Mouse (Mus musculus): ENCODE data around the gene C1qtnf6. TPM values are rescaled to one million over a fixed set of nuclear protein-coding genes. Genes with fewer than 3 reads are reported as not detected.

Gene C1qtnf6
- polyA plus RNA-seq, 1 experiment from 2014 or later, result 16.9 TPM

DNA sequence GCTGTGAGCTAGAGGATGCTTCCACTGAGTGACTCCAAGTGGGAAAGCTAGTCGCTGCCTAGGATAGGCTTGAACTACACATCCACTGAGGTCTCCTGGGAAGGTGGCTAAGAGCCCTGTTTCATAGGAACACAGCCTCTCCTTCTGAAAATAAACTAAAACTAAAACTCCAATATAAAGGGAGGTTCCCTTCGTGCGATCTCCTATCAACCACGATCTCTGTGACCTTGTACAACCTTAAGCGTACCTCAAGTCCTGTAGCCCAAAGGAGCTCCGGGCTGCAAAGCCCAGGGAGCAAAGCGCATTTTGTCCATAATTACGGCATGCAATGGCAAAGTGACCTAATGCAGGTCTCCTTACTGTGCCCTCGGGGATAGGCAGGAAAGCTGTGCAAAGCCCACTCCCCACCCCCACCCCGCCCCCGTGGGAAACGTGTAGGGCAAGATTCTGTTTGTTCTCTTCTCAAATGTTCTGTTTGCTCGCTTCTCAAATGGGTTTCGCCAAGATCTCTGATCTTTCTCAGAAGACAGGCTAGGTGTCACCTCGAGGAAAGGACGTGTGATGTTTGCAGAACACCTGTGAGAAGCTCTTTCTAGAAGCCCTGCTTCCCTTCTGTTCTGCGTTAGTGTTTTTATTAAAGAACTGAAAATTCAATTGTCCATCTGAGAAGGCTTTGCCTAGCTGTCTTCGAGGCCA, 28.6 kb downstream of the C1qtnf6 start:
- in situ Hi-C loops (cut with MboI; ENCODE audit: low pct_unique_long_range_greater_than_20kb), result no loop called here

DNA sequence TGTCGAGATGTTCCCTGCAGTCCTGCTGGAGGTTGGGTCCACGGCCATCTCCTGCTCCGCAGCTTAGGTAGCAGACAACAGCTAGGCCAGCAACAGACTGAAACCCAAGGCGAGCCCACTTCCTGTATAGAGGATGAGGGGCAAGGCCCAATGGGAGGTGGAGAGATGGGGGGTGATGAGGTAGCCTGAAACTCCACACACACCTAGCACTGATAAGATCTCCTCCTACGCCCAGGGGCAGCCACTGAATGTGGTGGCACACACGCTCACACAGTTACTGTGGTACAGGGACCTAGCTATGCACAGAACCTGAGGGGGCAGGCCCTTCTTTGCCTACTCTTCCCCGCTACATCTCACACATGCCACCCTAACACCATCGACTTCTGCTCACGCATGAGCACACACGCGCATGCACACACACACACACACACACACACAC, 36.2 kb downstream of the C1qtnf6 start, which contains the start of gene Il2rb:
Gene Il2rb (minus strand): TSS at position 304 of the 439 bp plus-strand sequence.
- no peaks in the 10 kb centered on the region for H3K27me3 ChIP-seq
- no peak for DNase-seq (ENCODE audit: low read depth, low spot score)
- ATAC-seq, result no peak
- POLR2A ChIA-PET, result interaction anchor here (0.7 kb wide), 1 partner anchor 13 kb away, joined by 3 read pairs; no protein-coding TSS in a partner anchor
- TF ChIP-seq CTCF (IDR thresholded peaks at IDR 0.05), result no peak
- CTCF ChIA-PET, result interaction anchor here (1.6 kb wide), 1 partner anchor 9 kb away, joined by 3 read pairs; no protein-coding TSS in a partner anchor
- in situ Hi-C loops (cut with MboI; ENCODE audit: low pct_unique_long_range_greater_than_20kb), result no loop called here

More for the DNA sequence above, 28.6 kb downstream of the C1qtnf6 start:
- no peak for TF ChIP-seq CTCF (IDR thresholded peaks at IDR 0.05)
- ChIA-PET POLR2A (no interaction called here), CTCF (interaction anchor here (1.5 kb wide), 1 partner anchor 16 kb away, joined by 4 read pairs; no protein-coding TSS in a partner anchor)
- no peaks in the 10 kb centered on the region for H3K27me3 ChIP-seq
- DNase-seq (ENCODE audit: low read depth, low spot score) (no peak), ATAC-seq (no peak)

DNA sequence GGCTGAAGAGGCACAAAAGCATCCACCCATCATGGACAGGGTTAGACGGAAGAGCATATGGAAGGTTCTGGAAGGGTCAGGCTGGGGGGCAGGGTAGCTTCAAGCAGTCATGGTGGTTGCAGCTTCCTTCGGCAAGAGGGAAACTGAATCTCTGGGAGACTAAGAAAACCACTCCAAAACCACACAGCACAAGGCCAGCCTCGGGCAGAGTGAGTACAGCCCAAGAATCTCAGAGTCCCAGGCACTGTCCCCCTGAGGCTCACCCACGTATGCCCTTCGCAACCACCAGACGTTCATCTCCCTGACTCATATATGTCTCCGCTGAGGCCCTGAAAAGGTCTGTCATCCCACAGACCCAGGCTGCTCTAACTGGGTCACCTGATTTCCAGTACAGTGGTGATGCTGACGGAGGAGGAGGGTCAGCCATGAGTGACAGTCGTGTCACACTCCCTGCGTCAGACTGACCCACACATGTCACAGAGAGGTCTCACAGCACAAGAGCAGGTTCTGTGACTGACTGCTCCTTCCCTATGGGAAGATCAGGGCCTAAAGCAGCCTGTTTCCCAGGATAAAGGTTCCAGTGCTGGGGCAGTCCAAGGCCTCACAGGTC, 37.7 kb downstream of the C1qtnf6 start:
- H3K27me3 ChIP-seq, result no peaks in the 10 kb centered on the region
- CTCF ChIA-PET, result interaction anchor here (1.6 kb wide), 1 partner anchor 10 kb away, joined by 3 read pairs; no protein-coding TSS in a partner anchor
- ATAC-seq (peak; percentile 23), DNase-seq (ENCODE audit: low read depth, low spot score) (no peak)
- TF ChIP-seq CTCF (IDR thresholded peaks at IDR 0.05), result no peak
- POLR2A ChIA-PET, result interaction anchor here (1.1 kb wide), 1 partner anchor 12 kb away, joined by 4 read pairs; no protein-coding TSS in a partner anchor
- in situ Hi-C loops (cut with MboI; ENCODE audit: low pct_unique_long_range_greater_than_20kb), result no loop called here

DNA sequence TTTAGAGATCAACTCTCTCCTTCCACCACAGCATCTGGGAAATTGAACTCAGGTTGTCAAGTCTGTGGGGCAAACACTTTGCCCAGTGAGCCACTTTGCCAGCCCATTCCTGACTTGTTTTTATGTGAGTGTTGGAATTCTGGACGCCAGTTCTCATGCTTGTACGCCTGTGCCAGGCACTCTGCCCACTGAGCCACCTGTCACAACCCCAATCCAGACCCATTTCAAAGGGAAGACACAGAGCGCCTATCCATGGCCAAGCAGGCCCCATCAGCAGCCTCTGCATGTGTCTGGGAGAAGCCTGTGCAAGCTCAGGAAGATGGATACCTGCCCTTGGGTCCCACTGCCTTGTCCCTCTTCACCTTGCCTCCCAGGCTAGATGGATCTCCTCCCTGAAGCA, 39.9 kb downstream of the C1qtnf6 start:
- no peak for ATAC-seq
- POLR2A ChIA-PET, result no interaction called here
- no peak for DNase-seq (ENCODE audit: low read depth, low spot score)
- no peaks in the 10 kb centered on the region for H3K27me3 ChIP-seq
- in situ Hi-C loops (cut with MboI; ENCODE audit: low pct_unique_long_range_greater_than_20kb), result no loop called here
- CTCF ChIA-PET, result interaction anchor here (1.3 kb wide), 1 partner anchor 42 kb away, joined by 3 read pairs; no protein-coding TSS in a partner anchor
- no peak for TF ChIP-seq CTCF (IDR thresholded peaks at IDR 0.05)

DNA sequence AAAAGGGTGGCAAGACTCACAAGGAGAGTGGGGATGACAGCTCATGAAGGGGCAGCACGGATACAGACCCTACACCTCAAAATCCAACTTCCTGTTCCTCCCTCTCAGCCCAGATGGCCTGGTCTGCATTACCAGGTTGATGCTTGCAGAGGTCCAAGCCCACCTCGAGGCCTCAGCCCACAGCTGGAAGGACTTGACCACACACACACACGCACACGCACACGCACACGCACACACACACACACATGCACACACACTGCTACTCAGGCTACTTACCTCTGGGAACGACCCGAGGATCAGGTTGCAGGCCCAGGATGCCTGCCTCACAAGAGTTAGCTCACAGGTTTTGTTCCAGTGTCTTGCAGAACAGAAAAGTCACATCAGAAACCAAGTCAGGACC, 41.3 kb downstream of the C1qtnf6 start:
- ChIA-PET POLR2A (interaction anchor here (1.2 kb wide), 1 partner anchor 30 kb away, joined by 3 read pairs; no protein-coding TSS in a partner anchor), CTCF (interaction anchor here (0.9 to 1.3 kb wide), 3 partner anchors 21 to 40 kb away, joined by 3 to 5 read pairs (median 3); no protein-coding TSS in a partner anchor)
- ATAC-seq (no peak), DNase-seq (ENCODE audit: low read depth, low spot score) (no peak)
- H3K27me3 ChIP-seq, result no peaks in the 10 kb centered on the region
- in situ Hi-C loops (cut with MboI; ENCODE audit: low pct_unique_long_range_greater_than_20kb), result no loop called here
- TF ChIP-seq CTCF (IDR thresholded peaks at IDR 0.05), result no peak

DNA sequence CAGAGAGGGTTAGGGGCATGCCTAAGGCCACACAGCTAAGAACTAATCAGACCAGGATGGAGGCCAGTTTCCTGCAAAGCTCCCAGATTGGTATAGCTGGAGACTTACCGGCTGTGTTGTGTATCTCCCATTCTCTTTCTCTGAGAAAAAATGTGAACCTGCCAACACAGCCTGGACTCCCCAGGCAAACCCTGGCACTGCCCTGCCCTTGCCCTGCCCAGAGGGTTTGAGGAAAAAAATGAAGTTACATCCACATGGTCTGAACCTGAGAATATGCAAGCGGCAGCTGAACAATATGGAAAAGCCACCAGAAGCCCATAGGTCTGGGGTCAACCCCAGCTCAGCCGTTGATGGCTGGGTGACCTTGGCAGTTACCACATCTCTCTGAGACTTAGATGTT, 42.0 kb downstream of the C1qtnf6 start:
- H3K27me3 ChIP-seq, result no peaks in the 10 kb centered on the region
- ChIA-PET POLR2A (interaction anchor here (1.1 to 1.5 kb wide), 3 partner anchors 19 to 29 kb away, joined by 3 to 6 read pairs (median 3); no protein-coding TSS in a partner anchor), CTCF (interaction anchor here (0.9 to 1.5 kb wide), 3 partner anchors 11 to 40 kb away, joined by 3 read pairs; no protein-coding TSS in a partner anchor)
- in situ Hi-C loops (cut with MboI; ENCODE audit: low pct_unique_long_range_greater_than_20kb), result no loop called here
- ATAC-seq (no peak), DNase-seq (ENCODE audit: low read depth, low spot score) (no peak)
- no peak for TF ChIP-seq CTCF (IDR thresholded peaks at IDR 0.05)

DNA sequence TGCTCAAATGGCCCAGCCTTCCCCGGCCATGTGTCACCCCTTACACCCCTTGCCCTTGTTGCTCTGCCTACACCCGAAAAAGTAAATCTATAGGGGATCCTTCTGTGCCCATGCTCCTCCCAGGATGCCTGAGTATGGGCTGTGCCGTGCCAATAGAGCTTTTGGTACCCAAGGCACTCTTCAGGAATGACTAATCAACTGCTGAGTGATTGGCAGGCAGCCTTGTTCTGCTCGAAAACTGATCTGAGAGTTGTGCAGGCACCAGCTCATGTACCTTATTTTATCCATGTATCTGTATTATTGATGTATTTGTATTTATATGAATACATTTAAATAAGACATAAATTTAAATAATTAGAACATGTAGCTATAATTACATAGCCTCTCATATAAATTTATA, 44.1 kb downstream of the C1qtnf6 start:
- ChIA-PET POLR2A (interaction anchor here (0.9 kb wide), 1 partner anchor 12 kb away, joined by 3 read pairs; no protein-coding TSS in a partner anchor), CTCF (interaction anchor here (0.9 to 1.3 kb wide), 4 partner anchors 13 to 45 kb away, joined by 3 to 5 read pairs (median 4); no protein-coding TSS in a partner anchor)
- no peak for DNase-seq (ENCODE audit: low read depth, low spot score)
- in situ Hi-C loops (cut with MboI; ENCODE audit: low pct_unique_long_range_greater_than_20kb), result no loop called here
- H3K27me3 ChIP-seq, result no peaks in the 10 kb centered on the region
- TF ChIP-seq CTCF (IDR thresholded peaks at IDR 0.05), result no peak
- no peak for ATAC-seq

DNA sequence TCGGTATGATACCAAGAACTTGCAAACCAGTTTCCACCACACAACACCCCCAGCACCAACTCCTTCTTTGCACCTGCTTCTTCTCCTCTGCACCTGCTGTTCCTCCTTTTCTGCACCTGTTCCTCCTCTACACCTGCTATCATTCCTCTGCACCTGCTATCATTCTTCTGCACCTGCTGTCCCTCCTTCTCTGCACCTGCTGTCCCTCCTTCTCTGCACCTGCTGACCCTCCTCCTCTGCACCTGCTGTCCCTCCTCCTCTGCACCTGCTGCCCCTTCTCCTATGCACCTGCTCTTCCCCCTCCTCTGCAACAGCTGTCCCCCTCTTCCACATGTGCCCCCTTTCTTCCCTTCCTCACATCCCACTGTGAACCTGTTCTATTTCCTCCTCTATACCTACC, 44.7 kb downstream of the C1qtnf6 start:
- ChIA-PET CTCF (interaction anchor here (0.9 to 1.3 kb wide), 3 partner anchors 14 to 46 kb away, joined by 4 to 5 read pairs (median 4); no protein-coding TSS in a partner anchor), POLR2A (no interaction called here)
- ATAC-seq, result no peak
- no peaks in the 10 kb centered on the region for H3K27me3 ChIP-seq
- DNase-seq (ENCODE audit: low read depth, low spot score), result no peak
- in situ Hi-C loops (cut with MboI; ENCODE audit: low pct_unique_long_range_greater_than_20kb), result no loop called here
- TF ChIP-seq CTCF (IDR thresholded peaks at IDR 0.05), result no peak

DNA sequence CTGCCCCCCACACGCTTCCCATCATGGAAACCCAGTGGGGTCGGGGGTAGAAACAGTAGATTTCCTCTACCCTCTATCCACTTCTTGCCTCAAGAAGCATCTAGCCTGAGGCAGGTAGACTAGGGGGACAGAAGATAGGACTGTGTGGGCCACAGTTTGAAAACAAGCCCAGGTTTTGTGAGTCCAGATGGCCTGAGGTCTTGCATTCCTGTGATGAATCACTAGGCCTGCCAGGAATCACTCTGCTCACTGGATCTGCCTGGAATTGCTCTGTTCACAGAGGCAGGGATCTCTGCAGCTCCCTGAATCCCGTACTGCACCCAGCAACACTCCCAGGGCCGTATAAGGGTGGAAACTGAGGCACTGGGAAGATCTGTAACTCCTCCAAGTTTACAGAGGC, 47.9 kb downstream of the C1qtnf6 start:
- in situ Hi-C loops (cut with MboI; ENCODE audit: low pct_unique_long_range_greater_than_20kb), result no loop called here
- ChIA-PET CTCF (interaction anchor here (0.8 to 2.3 kb wide), 3 partner anchors 10 to 34 kb away, joined by 3 to 7 read pairs (median 5); no protein-coding TSS in a partner anchor), POLR2A (interaction anchor here (1.2 to 1.6 kb wide), 3 partner anchors 13 to 36 kb away, joined by 4 to 5 read pairs (median 4); no protein-coding TSS in a partner anchor)
- no peaks in the 10 kb centered on the region for H3K27me3 ChIP-seq
- TF ChIP-seq CTCF (IDR thresholded peaks at IDR 0.05), result no peak
- peak; percentile 93 for ATAC-seq
- DNase-seq (ENCODE audit: low read depth, low spot score), result peak; percentile 83

DNA sequence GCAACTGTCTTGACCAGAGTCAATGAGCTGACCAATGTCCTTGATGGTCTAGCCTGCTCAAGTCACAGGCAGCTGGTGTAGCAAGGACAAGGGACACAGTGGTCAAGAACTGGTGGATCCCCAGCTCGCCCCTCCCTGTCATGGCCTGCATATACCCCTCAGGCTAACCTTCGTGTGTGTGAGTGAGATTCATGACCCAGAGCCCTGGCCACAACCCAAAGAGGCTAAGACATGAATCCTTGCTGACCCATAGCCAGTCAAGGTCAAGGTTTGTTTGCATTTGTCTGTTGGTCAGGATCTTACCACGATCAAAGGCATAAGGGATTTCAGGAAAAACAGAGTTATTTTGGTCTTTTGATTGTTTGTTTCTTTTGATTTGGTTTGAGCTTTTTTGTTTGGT, 48.7 kb downstream of the C1qtnf6 start:
- DNase-seq (ENCODE audit: low read depth, low spot score) (no peak), ATAC-seq (no peak)
- no peaks in the 10 kb centered on the region for H3K27me3 ChIP-seq
- in situ Hi-C loops (cut with MboI; ENCODE audit: low pct_unique_long_range_greater_than_20kb), result no loop called here
- no peak for TF ChIP-seq CTCF (IDR thresholded peaks at IDR 0.05)
- POLR2A ChIA-PET, result interaction anchor here (0.7 to 1.6 kb wide), 3 partner anchors 12 to 35 kb away, joined by 3 to 4 read pairs (median 4); no protein-coding TSS in a partner anchor
- CTCF ChIA-PET, result interaction anchor here (1.5 to 2.3 kb wide), 2 partner anchors 10 to 33 kb away, joined by 5 to 7 read pairs; no protein-coding TSS in a partner anchor

All from Patski (cell line).